Comparison of ENCODE assay signal across 18 mouse cellular contexts in the genomic region with DNA sequence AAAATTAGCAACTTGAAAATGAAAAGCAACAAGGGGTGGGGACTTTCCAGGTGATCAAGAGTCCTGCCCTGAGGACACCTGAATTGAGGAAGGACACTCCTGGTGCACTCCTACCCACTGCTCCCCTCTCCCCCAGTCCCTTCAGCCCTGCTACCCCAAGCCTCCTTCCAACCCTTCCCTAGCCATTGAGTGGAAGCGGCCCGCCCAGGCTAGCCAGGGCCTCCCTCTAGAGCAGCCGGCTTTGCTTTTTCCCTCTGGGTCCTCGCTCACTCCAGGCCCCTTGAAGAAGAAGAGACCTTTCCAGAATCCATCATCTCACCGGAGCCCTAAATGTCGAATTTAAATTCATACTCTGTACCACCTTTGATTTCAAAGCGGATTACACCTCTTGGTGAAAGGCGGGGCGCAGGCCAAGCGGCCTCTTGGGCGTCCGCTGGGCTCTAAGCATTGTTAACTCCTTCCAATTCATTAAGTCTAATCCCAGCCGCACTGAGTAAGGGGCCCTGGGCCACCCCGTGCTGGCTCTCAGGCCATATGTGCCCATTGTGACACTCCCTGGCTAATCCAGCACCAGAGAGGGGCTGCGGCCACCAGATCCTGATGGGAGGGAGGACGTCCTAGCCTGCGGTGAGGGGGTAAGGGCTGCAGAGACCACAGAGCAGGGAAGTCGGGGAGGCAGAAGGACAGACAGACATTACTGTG.
DNase-seq lines count a peak whose midpoint lies in the region; ATAC-seq and TF ChIP-seq lines count a peak whose summit lies in the region.
"Had no signal": no experiment of that assay in that cellular context is flagged by ENCODE, and none has a peak within 500 bp of the region (broad histone marks: within the 10 kb centered on the region; RNA-seq: fewer than 3 reads in every experiment).

No protein-coding gene starts in this region.

- TF ChIP-seq CTCF in E14TG2a.4 (conservative IDR thresholded peaks at IDR 0.05; ENCODE audit: low read length) (no peak), G1E (IDR thresholded peaks at IDR 0.05; ENCODE audit: low read depth, low read length) (no peak)

- H3K9ac ChIP-seq in hindbrain, embryonic 13.5 days = no peak overlapping the region
- H3K9ac ChIP-seq in midbrain, embryonic 16.5 days (ENCODE audit: low read depth, low read length) = no peak overlapping the region
- H3K9ac ChIP-seq: embryonic facial prominence, embryonic 12.5 days; neural tube, embryonic 12.5 days had no signal

- H3K4me1 ChIP-seq in E14TG2a.4 (replicated peaks; ENCODE audit: low read depth, low read length) = peaks cover 10% of the 10 kb centered on the region
- peaks cover 51% of the 10 kb centered on the region for H3K4me1 ChIP-seq in G1E (ENCODE audit: insufficient read depth, low read depth, low read length)
- H3K4me1 ChIP-seq in hindbrain, embryonic 13.5 days (replicated peaks) = peaks cover 24% of the 10 kb centered on the region
- no peaks in the 10 kb centered on the region for H3K4me1 ChIP-seq in midbrain, embryonic 16.5 days (ENCODE audit: control insufficient read depth, insufficient read depth, low read length)
- H3K4me1 ChIP-seq: embryonic facial prominence, embryonic 12.5 days had no signal

- WGBS in hindbrain, embryonic 13.5 days = 21% methylated on average over 18 of the region's 18 CpGs
- WGBS in midbrain, embryonic 16.5 days = 5% methylated on average over 18 of the region's 18 CpGs

- H3K36me3 ChIP-seq in E14TG2a.4 (ENCODE audit: insufficient read depth, low read length) (no peaks in the 10 kb centered on the region), G1E (replicated peaks) (no peaks in the 10 kb centered on the region)
- H3K36me3 ChIP-seq in hindbrain, embryonic 13.5 days = no peaks in the 10 kb centered on the region
- no peaks in the 10 kb centered on the region for H3K36me3 ChIP-seq in midbrain, embryonic 16.5 days (ENCODE audit: control insufficient read depth, insufficient read depth, low read length)
- H3K36me3 ChIP-seq: embryonic facial prominence, embryonic 12.5 days; neural tube, embryonic 12.5 days had no signal

- H3K27me3 ChIP-seq in E14TG2a.4 (ENCODE audit: insufficient read depth, low read length) (peaks cover 23% of the 10 kb centered on the region), G1E (ENCODE audit: insufficient read depth, low read length) (peaks cover 9% of the 10 kb centered on the region; the same call in 1 of the 2 replicates)
- peaks cover 18% of the 10 kb centered on the region for H3K27me3 ChIP-seq in hindbrain, embryonic 13.5 days
- H3K27me3 ChIP-seq in midbrain, embryonic 16.5 days (ENCODE audit: control insufficient read depth, insufficient read depth, low read depth, low read length) = peaks cover 22% of the 10 kb centered on the region

- ATAC-seq in G1E (ENCODE audit: extremely low read depth, insufficient number of reproducible peaks, low FRiP score, poor library complexity, severe bottlenecking) = no peak
- peak; percentile 39; the same call in 1 of the 2 replicates for ATAC-seq in hindbrain, embryonic 13.5 days (ENCODE audit: low FRiP score)
- peak; percentile 56; the same call in 1 of the 2 replicates for ATAC-seq in midbrain, embryonic 16.5 days
- ATAC-seq: CD4-positive, CD25-positive, alpha-beta regulatory T cell, adult 4 months had no signal

- no peak overlapping the region for H3K27ac ChIP-seq in hindbrain, embryonic 13.5 days
- H3K27ac ChIP-seq in midbrain, embryonic 16.5 days (ENCODE audit: low read length) = no peak overlapping the region
- H3K27ac ChIP-seq: embryonic facial prominence, embryonic 12.5 days; left cerebral cortex, adult 2 months; neural tube, embryonic 12.5 days had no signal

- no peak overlapping the region for H3K4me2 ChIP-seq in hindbrain, embryonic 13.5 days
- H3K4me2 ChIP-seq in midbrain, embryonic 16.5 days (ENCODE audit: low read length) = no peak overlapping the region
- H3K4me2 ChIP-seq: embryonic facial prominence, embryonic 12.5 days; neural tube, embryonic 12.5 days had no signal

- H3K4me3 ChIP-seq in E14TG2a.4 (replicated peaks; ENCODE audit: low read length) (peak overlapping the region; percentile 47; the same call in 1 of the 2 replicates), G1E (ENCODE audit: low read depth, low read length) (peak overlapping the region; percentile 31; the same call in 1 of the 2 replicates)
- H3K4me3 ChIP-seq in hindbrain, embryonic 13.5 days = no peak overlapping the region
- H3K4me3 ChIP-seq in midbrain, embryonic 16.5 days (ENCODE audit: low read depth, low read length) = no peak overlapping the region
- H3K4me3 ChIP-seq: embryonic facial prominence, embryonic 12.5 days; left cerebral cortex, adult 2 months; neural tube, embryonic 12.5 days had no signal

- H3K9me3 ChIP-seq in E14TG2a.4 (ENCODE audit: low read length) (no peaks in the 10 kb centered on the region), G1E (replicated peaks) (no peaks in the 10 kb centered on the region)
- no peaks in the 10 kb centered on the region for H3K9me3 ChIP-seq in hindbrain, embryonic 13.5 days
- no peaks in the 10 kb centered on the region for H3K9me3 ChIP-seq in midbrain, embryonic 16.5 days (replicated peaks; ENCODE audit: control insufficient read depth, low read length, poor library complexity, severe bottlenecking)
- H3K9me3 ChIP-seq: embryonic facial prominence, embryonic 12.5 days; neural tube, embryonic 12.5 days had no signal

- no peak for DNase-seq in G1E (ENCODE audit: low spot score)
- no peak for DNase-seq in cerebellum, adult 18-20 months
- no peak for DNase-seq in frontal cortex, postnatal 14 days (ENCODE audit: low spot score in 2 of 2)
- no peak for DNase-seq in layer of hippocampus, adult 9-10 months (ENCODE audit: low spot score)
- DNase-seq: cerebellum, adult 2 months; gastrocnemius, postnatal 14 days; heart, postnatal 4 days; kidney, adult 18-20 months; kidney, postnatal 4 days; lung, adult 18-20 months; thymus, adult 18-20 months had no signal

Comparison
In these comparisons a context has a peak if more than half of its experiments do, and no peak if none do; other contexts are left out.
1. H3K4me3 ChIP-seq: peak in E14TG2a.4 (single experiment) and G1E (single experiment); none in hindbrain, embryonic 13.5 days (single experiment) and midbrain, embryonic 16.5 days (single experiment).